Mouse (Mus musculus) intestine, postnatal 0 days (tissue): ENCODE measurements at regions not wholly inside any gene's neighbourhood (a gene's known extent, or its start where the extent isn't known, plus 50 kb on each side); places are given as distances from the start of the nearest gene placed in this dataset.

Source experiments
- ATAC-seq: fragments of 200-750 bp; cut with Nextera tagmentation; 2 replicates; pipeline ENCODE4 v1.8.0; 2017; ENCODE audit warnings: mild to moderate bottlenecking, moderate TSS enrichment, moderate library complexity
- H3K27ac ChIP-seq: fragments of 300-500 bp; sonication (generic); 2 replicates; pipeline ENCODE4 v1.5.1; 2014; ENCODE audit warnings: mild to moderate bottlenecking, low read depth, low read length, moderate library complexity
- H3K27me3 ChIP-seq: fragments of 300-500 bp; sonication (generic); replicated peaks from 2 replicates; pipeline ENCODE4 v1.6.1; 2014; ENCODE audit warnings: low read length, mixed read lengths; ENCODE audit not compliant: control insufficient read depth, insufficient read depth
- H3K36me3 ChIP-seq: fragments of 300-500 bp; sonication (generic); 2 replicates; pipeline ENCODE4 v1.6.1; 2014; ENCODE audit warnings: mild to moderate bottlenecking, moderate library complexity; ENCODE audit not compliant: control insufficient read depth, insufficient read depth
- H3K4me1 ChIP-seq: fragments of 300-500 bp; sonication (generic); replicated peaks from 2 replicates; pipeline ENCODE4 v1.6.1; 2014; ENCODE audit warnings: antibody characterized with exemption, low read length, mixed read lengths; ENCODE audit not compliant: control insufficient read depth, insufficient read depth
- H3K4me2 ChIP-seq: fragments of 300-500 bp; sonication (generic); replicated peaks from 2 replicates; pipeline ENCODE4 v1.6.1; 2014; ENCODE audit warnings: low read depth, mild to moderate bottlenecking, moderate library complexity
- H3K4me3 ChIP-seq: fragments of 300-500 bp; sonication (generic); 2 replicates; pipeline ENCODE4 v1.5.1; 2014; ENCODE audit warnings: low read depth, low read length
- H3K9ac ChIP-seq: fragments of 300-500 bp; sonication (generic); 2 replicates; pipeline ENCODE4 v1.6.1; 2014; ENCODE audit warnings: mild to moderate bottlenecking, low read depth, low read length
- H3K9me3 ChIP-seq: fragments of 300-500 bp; sonication (generic); 2 replicates; pipeline ENCODE4 v1.6.1; 2016; ENCODE audit warnings: mixed run types; ENCODE audit not compliant: control insufficient read depth
- CTCF ChIP-seq: sonication (generic); IDR thresholded peaks from 2 replicates; pipeline ENCODE4 v1.5.1; 2016; ENCODE audit warnings: low read depth, mild to moderate bottlenecking, control low read depth, antibody characterized with exemption, moderate library complexity
- WGBS: fragments of 180-500 bp; shearing (Covaris S2); extraction: QIAGEN DNeasy Blood & Tissue Kit; methylation state at CpG from one replicate; pipeline ENCODE4 v1.1.7; 2014; 5-methylcytosine and 5-hydroxymethylcytosine counted together

- no peak for TF ChIP-seq CTCF
- H3K4me2 ChIP-seq = no peak overlapping the region
- no peak overlapping the region for H3K27ac ChIP-seq
- ATAC-seq = no peak
- no peaks in the 10 kb centered on the region for H3K36me3 ChIP-seq
- H3K4me1 ChIP-seq = no peaks in the 10 kb centered on the region
- 89% methylated on average over 1 of the region's 1 CpGs for WGBS
- no peak overlapping the region for H3K9ac ChIP-seq
- no peaks in the 10 kb centered on the region for H3K9me3 ChIP-seq
- H3K4me3 ChIP-seq = no peak overlapping the region
- no peaks in the 10 kb centered on the region for H3K27me3 ChIP-seq
Observed at GRCm38 (mm10) chr14:98454461-98454860, 284.9 kb upstream of the Dach1 start.

- no peaks in the 10 kb centered on the region for H3K9me3 ChIP-seq
- no peak for ATAC-seq
- no peak overlapping the region for H3K4me2 ChIP-seq
- no peak overlapping the region for H3K27ac ChIP-seq
- 78% methylated on average over 6 of the region's 6 CpGs for WGBS
- no peak overlapping the region for H3K4me3 ChIP-seq
- H3K4me1 ChIP-seq = no peaks in the 10 kb centered on the region
- TF ChIP-seq CTCF = no peak
- H3K9ac ChIP-seq = no peak overlapping the region
- no peaks in the 10 kb centered on the region for H3K36me3 ChIP-seq
- no peaks in the 10 kb centered on the region for H3K27me3 ChIP-seq
Observed at GRCm38 (mm10) chr14:98452191-98452590, 282.6 kb upstream of the Dach1 start.

GRCm38 (mm10) chr14:98449568-98449967 is 280.0 kb upstream of the Dach1 start:
- Histone ChIP-seq H3K9me3 (no peaks in the 10 kb centered on the region), H3K4me2 (no peak overlapping the region), H3K9ac (no peak overlapping the region), H3K27me3 (no peaks in the 10 kb centered on the region), H3K4me1 (no peaks in the 10 kb centered on the region), H3K36me3 (no peaks in the 10 kb centered on the region), H3K27ac (no peak overlapping the region), H3K4me3 (no peak overlapping the region)
- TF ChIP-seq CTCF = no peak
- no peak for ATAC-seq
- WGBS = 89% methylated on average over 5 of the region's 5 CpGs

DNA sequence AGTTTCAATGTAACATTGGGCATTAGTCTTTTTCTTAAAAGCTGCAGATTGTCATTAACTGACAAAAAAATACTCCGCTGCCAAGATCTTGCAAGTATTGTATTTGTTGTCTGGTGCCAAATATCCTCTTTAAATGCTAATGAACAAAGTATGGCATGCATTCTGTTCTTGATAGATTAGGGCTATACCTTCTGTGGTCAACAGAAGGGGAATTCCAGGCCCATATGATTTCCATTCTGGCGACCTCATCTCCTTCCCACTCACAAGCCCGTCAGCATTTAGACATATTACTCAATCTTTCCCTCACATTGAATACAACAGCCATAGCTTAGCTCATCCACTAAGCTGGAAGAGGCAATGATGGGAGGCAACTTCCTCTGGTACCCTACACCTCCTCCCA is 272.8 kb upstream of the Dach1 start:
- WGBS = 69% methylated on average over 3 of the region's 3 CpGs

DNA sequence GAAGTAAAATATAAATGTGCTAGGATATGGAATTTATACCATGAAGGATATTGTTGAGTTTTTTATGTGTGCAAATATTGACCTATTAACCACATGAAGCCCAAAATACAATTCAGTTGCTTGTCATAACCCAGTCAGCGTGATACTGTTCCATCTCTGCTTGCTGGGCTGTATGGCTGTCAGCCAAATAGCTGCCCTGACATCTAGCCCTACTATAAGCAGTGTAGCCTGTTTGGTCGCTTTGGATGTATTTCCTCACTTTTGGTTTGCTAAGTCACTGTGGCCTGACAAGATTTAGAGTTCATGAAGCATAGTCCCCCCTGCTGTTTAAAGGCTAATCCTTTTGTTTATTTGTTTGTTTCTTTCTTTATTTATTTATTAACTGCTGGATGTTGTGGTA is 272.4 kb upstream of the Dach1 start:
- H3K4me2 ChIP-seq = no peak overlapping the region
- no peak overlapping the region for H3K27ac ChIP-seq
- H3K36me3 ChIP-seq = no peaks in the 10 kb centered on the region
- H3K4me1 ChIP-seq = no peaks in the 10 kb centered on the region
- TF ChIP-seq CTCF = no peak
- H3K4me3 ChIP-seq = no peak overlapping the region
- WGBS = 57% methylated on average over 2 of the region's 2 CpGs
- no peaks in the 10 kb centered on the region for H3K9me3 ChIP-seq
- no peak overlapping the region for H3K9ac ChIP-seq
- H3K27me3 ChIP-seq = no peaks in the 10 kb centered on the region
- ATAC-seq = no peak

More for the DNA sequence above, 272.8 kb upstream of the Dach1 start:
- H3K9me3 ChIP-seq = no peaks in the 10 kb centered on the region
- H3K36me3 ChIP-seq = no peaks in the 10 kb centered on the region
- H3K4me2 ChIP-seq = no peak overlapping the region
- no peak for ATAC-seq
- no peak overlapping the region for H3K9ac ChIP-seq
- no peak for TF ChIP-seq CTCF
- H3K27ac ChIP-seq = no peak overlapping the region
- no peak overlapping the region for H3K4me3 ChIP-seq
- no peaks in the 10 kb centered on the region for H3K4me1 ChIP-seq
- no peaks in the 10 kb centered on the region for H3K27me3 ChIP-seq

- H3K4me2 ChIP-seq = no peak overlapping the region
- H3K27me3 ChIP-seq = no peaks in the 10 kb centered on the region
- no peaks in the 10 kb centered on the region for H3K9me3 ChIP-seq
- 43% methylated on average over 11 of the region's 11 CpGs for WGBS
- no peaks in the 10 kb centered on the region for H3K4me1 ChIP-seq
- no peak overlapping the region for H3K27ac ChIP-seq
- no peak for TF ChIP-seq CTCF
- no peak overlapping the region for H3K9ac ChIP-seq
- ATAC-seq = no peak
- H3K4me3 ChIP-seq = no peak overlapping the region
- no peaks in the 10 kb centered on the region for H3K36me3 ChIP-seq
Observed at GRCm38 (mm10) chr14:98431959-98432358, 262.4 kb upstream of the Dach1 start.

- WGBS = 43% methylated on average over 1 of the region's 1 CpGs
- no peaks in the 10 kb centered on the region for H3K4me1 ChIP-seq
- no peak for ATAC-seq
- H3K27me3 ChIP-seq = no peaks in the 10 kb centered on the region
- H3K36me3 ChIP-seq = no peaks in the 10 kb centered on the region
- H3K4me2 ChIP-seq = no peak overlapping the region
- H3K4me3 ChIP-seq = no peak overlapping the region
- H3K27ac ChIP-seq = no peak overlapping the region
- no peak for TF ChIP-seq CTCF
- H3K9ac ChIP-seq = no peak overlapping the region
- H3K9me3 ChIP-seq = no peaks in the 10 kb centered on the region
Observed at GRCm38 (mm10) chr14:98417719-98418118, 248.2 kb upstream of the Dach1 start.
